Mouse (Mus musculus) embryonic facial prominence, embryonic 15.5 days (tissue): ENCODE data around the gene H2al3. TPM values are rescaled to one million over a fixed set of nuclear protein-coding genes. Genes with fewer than 3 reads are reported as not detected.

Experiments
- ATAC-seq: fragments of 200-750 bp; cut with Nextera tagmentation; 2 replicates; pipeline ENCODE4 v1.8.0; 2017; ENCODE audit warnings: low read depth, moderate TSS enrichment; ENCODE audit not compliant: insufficient number of reproducible peaks, low FRiP score, low TSS enrichment
- H3K27ac ChIP-seq: fragments of 300-500 bp; sonication (generic); replicated peaks from 2 replicates; pipeline ENCODE4 v1.5.1; 2015; ENCODE audit warnings: mild to moderate bottlenecking, inconsistent platforms
- H3K27me3 ChIP-seq: fragments of 300-500 bp; sonication (generic); 2 replicates; pipeline ENCODE4 v1.6.1; 2015; ENCODE audit warnings: inconsistent platforms
- H3K36me3 ChIP-seq: fragments of 300-500 bp; sonication (generic); 2 replicates; pipeline ENCODE4 v1.6.1; 2015; ENCODE audit warnings: mild to moderate bottlenecking, inconsistent platforms
- H3K4me1 ChIP-seq: fragments of 300-500 bp; sonication (generic); 2 replicates; pipeline ENCODE4 v1.6.1; 2015; ENCODE audit warnings: inconsistent platforms
- H3K4me2 ChIP-seq: fragments of 300-500 bp; sonication (generic); replicated peaks from 2 replicates; pipeline ENCODE4 v1.6.1; 2015; ENCODE audit warnings: mild to moderate bottlenecking, inconsistent platforms
- H3K4me3 ChIP-seq: fragments of 300-500 bp; sonication (generic); replicated peaks from 2 replicates; pipeline ENCODE4 v1.5.1; 2015; ENCODE audit warnings: mild to moderate bottlenecking, inconsistent platforms
- H3K9ac ChIP-seq: fragments of 300-500 bp; sonication (generic); 2 replicates; pipeline ENCODE4 v1.6.1; 2015; ENCODE audit warnings: inconsistent platforms
- H3K9me3 ChIP-seq: fragments of 300-500 bp; sonication (generic); replicated peaks from 2 replicates; pipeline ENCODE4 v1.6.1; 2016; ENCODE audit warnings: inconsistent platforms
- whole genome bisulfite sequencing: fragments of 180-500 bp; shearing (Covaris S2); methylation state at CpG from one replicate; pipeline ENCODE4 v1.1.7; 2015; 5-methylcytosine and 5-hydroxymethylcytosine counted together
- polyA plus RNA-seq: library from polyadenylated mRNA; unstranded; fragments of >200 nt; fragmentation: Nextera tagmentation; extraction: Ambion mirVana; gene quantifications from 2 replicates; pipeline ENCODE4 v1.2.1, GENCODE M21; 2015

The H2al3 gene
- not detected in 2 replicates for polyA plus RNA-seq

DNA sequence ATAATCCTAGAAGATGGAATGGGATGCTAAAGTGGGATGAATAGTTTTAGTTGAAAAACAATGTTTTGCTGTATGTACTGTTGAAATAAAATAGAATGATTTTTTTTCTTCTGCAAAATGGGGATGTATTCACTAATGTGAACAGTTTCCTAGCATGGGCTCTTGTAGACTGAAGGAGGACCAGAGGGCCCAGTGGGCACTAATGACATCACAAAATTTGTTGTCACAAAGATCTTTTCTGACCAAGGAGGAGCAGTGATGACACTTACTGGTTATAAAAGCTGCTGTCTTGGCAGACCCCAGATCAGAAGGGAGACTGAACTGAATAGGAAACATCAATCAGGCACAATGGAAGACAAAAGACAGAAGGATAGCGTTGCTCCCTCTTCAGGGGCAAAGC, at the start of gene H2al3:
H2al3 (plus strand) TSS at position 301 of the 400 bp plus-strand sequence.
- Histone ChIP-seq H3K4me1 (no peaks in the 10 kb centered on the region), H3K9ac (no peak within 1 kb of the TSS), H3K9me3 (no peaks in the 10 kb centered on the region), H3K27me3 (no peaks in the 10 kb centered on the region), H3K4me3 (no peak within 1 kb of the TSS), H3K36me3 (no peaks in the 10 kb centered on the region), H3K27ac (no peak within 1 kb of the TSS), H3K4me2 (no peak within 1 kb of the TSS)
- ATAC-seq, result no peak
- WGBS, result 32% methylated on average over 1 of the region's 1 CpGs

GRCm38 (mm10) chrX:9810101-9810500, 39.4 kb upstream of the H2al3 start:
- 77% methylated on average over 1 of the region's 1 CpGs for WGBS
- Histone ChIP-seq H3K36me3 (no peaks in the 10 kb centered on the region), H3K9me3 (no peaks in the 10 kb centered on the region), H3K4me1 (no peaks in the 10 kb centered on the region), H3K9ac (no peak overlapping the region), H3K4me2 (no peak overlapping the region), H3K27me3 (no peaks in the 10 kb centered on the region), H3K4me3 (no peak overlapping the region), H3K27ac (no peak overlapping the region)
- no peak for ATAC-seq

DNA sequence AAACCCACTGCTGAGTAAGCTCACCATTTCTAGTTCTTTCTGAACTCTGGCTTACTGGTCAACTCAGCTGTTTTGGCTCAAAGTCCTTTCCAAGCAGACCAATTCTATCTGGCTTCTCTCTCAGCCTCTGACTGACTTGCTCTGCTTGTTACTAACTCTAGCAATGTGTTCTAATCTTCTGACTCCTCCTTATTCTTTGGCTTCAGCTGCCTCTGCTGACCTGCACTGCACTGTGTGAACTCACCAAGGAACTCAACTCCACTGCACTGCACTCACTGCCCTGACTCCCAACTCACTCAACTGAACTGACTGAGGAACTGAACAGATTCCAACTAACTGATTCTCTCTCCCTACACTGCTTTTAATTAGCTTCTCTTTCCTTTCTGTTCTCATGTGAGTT, 37.0 kb upstream of the H2al3 start:
- Histone ChIP-seq H3K4me1 (no peaks in the 10 kb centered on the region), H3K36me3 (no peaks in the 10 kb centered on the region), H3K9ac (no peak overlapping the region), H3K4me2 (no peak overlapping the region), H3K4me3 (no peak overlapping the region), H3K9me3 (no peaks in the 10 kb centered on the region), H3K27me3 (no peaks in the 10 kb centered on the region), H3K27ac (no peak overlapping the region)
- no peak for ATAC-seq

DNA sequence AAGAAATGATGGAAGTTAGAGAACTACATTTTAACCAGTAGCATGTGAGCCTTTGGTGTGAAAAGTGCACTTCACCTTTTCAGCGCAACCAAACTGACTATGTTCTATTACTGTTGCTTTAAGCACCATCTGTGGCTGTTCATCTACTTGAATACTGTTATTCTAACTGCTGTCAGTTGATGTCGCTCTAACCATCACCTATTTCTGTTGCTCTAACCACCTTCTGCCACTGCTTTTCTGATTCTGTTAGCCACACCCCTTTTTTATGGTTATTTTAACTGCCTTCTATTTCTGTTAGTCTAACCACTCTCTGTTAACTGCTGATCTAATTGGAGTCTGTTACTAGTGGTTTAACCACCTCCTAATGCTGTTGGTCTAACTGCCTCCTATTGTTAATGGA, 14.7 kb upstream of the H2al3 start:
- Histone ChIP-seq H3K27ac (no peak overlapping the region), H3K4me1 (no peaks in the 10 kb centered on the region), H3K9ac (no peak overlapping the region), H3K36me3 (no peaks in the 10 kb centered on the region), H3K9me3 (no peaks in the 10 kb centered on the region), H3K4me2 (no peak overlapping the region), H3K4me3 (no peak overlapping the region), H3K27me3 (no peaks in the 10 kb centered on the region)
- no peak for ATAC-seq
- WGBS, result 57% methylated on average over 2 of the region's 2 CpGs

DNA sequence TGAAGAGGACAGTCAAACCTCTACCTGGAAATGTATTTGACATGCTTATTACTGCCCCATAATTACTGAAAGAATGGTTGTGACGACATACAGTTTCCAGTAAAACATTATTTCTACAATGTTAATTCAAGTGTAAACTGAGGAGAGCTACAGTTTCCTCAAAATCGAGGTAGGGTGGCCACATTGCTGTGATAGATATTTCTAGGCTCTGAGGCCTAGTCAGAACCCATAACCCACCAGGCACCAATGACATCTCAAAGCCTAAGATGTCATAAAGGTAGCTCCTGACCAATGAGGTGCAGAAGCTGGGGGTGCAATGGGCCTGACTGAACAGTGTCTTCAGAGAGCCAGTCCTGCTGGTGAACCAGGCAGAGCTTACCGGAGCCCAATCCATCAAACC, 2.9 kb upstream of the H2al3 start, which contains the start of gene Hypm:
Hypm (plus strand) TSS at position 301 of the 400 bp plus-strand sequence.
- Histone ChIP-seq H3K27ac (no peak within 1 kb of the TSS), H3K4me3 (no peak within 1 kb of the TSS), H3K27me3 (no peaks in the 10 kb centered on the region), H3K36me3 (no peaks in the 10 kb centered on the region), H3K9me3 (no peaks in the 10 kb centered on the region), H3K4me2 (no peak within 1 kb of the TSS), H3K9ac (no peak within 1 kb of the TSS), H3K4me1 (no peaks in the 10 kb centered on the region)
- ATAC-seq, result no peak
- 66% methylated on average over 3 of the region's 3 CpGs for WGBS

- Histone ChIP-seq H3K9me3 (no peaks in the 10 kb centered on the region), H3K4me2 (no peak overlapping the region), H3K36me3 (no peaks in the 10 kb centered on the region), H3K4me3 (no peak overlapping the region), H3K9ac (no peak overlapping the region), H3K27ac (no peak overlapping the region), H3K4me1 (no peaks in the 10 kb centered on the region), H3K27me3 (no peaks in the 10 kb centered on the region)
- no peak for ATAC-seq
- WGBS, result 77% methylated on average over 2 of the region's 2 CpGs
These were observed 12.4 kb downstream of the H2al3 start for GRCm38 (mm10) chrX:9861859-9862258.

- no peak overlapping the region for H3K9ac ChIP-seq
- WGBS, result 92% methylated on average over 2 of the region's 2 CpGs
- no peaks in the 10 kb centered on the region for H3K4me1 ChIP-seq
- H3K4me3 ChIP-seq, result no peak overlapping the region
- no peak overlapping the region for H3K27ac ChIP-seq
- H3K27me3 ChIP-seq, result no peaks in the 10 kb centered on the region
- H3K4me2 ChIP-seq, result no peak overlapping the region
- ATAC-seq, result no peak
- no peaks in the 10 kb centered on the region for H3K36me3 ChIP-seq
- no peaks in the 10 kb centered on the region for H3K9me3 ChIP-seq
These were observed 26.0 kb downstream of the H2al3 start for GRCm38 (mm10) chrX:9875519-9875918.

DNA sequence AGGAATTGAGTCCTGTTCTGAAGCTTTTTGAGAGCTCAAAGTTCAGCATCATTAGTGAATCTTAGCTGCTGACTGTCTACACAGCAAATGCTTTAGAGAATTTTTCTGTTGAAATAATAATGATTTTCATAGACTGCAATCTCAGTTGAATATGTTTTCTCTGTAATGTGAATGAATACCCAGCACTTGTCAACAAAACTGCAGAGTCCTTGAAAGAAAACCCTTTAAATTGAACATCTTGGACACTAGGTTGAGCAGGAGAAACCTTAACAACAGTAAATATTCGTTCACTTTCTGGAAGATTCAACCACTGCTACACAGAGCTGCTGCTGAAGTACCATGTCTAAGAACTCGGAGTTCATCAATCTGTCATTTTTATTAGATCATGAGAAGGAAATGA, 35.8 kb downstream of the H2al3 start, which contains the start of gene Sytl5:
Sytl5 (plus strand) TSS at position 301 of the 400 bp plus-strand sequence.
- Histone ChIP-seq H3K4me3 (no peak within 1 kb of the TSS), H3K27me3 (no peaks in the 10 kb centered on the region), H3K4me2 (no peak within 1 kb of the TSS), H3K4me1 (no peaks in the 10 kb centered on the region), H3K9me3 (no peaks in the 10 kb centered on the region), H3K9ac (no peak within 1 kb of the TSS), H3K27ac (no peak within 1 kb of the TSS), H3K36me3 (no peaks in the 10 kb centered on the region)
- 68% methylated on average over 2 of the region's 2 CpGs for WGBS
- ATAC-seq, result no peak

Other genes starting within 250 kb of the H2al3 start
- 59.4 and 63.1 TPM in 2 replicates for gene Dynlt3, start 186.7 kb upstream of the H2al3 start, polyA plus RNA-seq
- gene Hypm, start 2.8 kb upstream of the H2al3 start, polyA plus RNA-seq, result not detected in 2 replicates
- 1.0 and 1.1 TPM in 2 replicates for gene Sytl5, start 35.9 kb downstream of the H2al3 start, polyA plus RNA-seq